Mouse (Mus musculus): ENCODE measurements around the gene Cd96. TPM values are rescaled to one million over a fixed set of nuclear protein-coding genes. Genes with fewer than 3 reads are reported as not detected.
"Not testable (repeated sequence)": the region's sequence is repeated elsewhere in the genome, so short reads cannot be mapped to it uniquely, and the experiment has no call there.

The Cd96 gene
- polyA plus RNA-seq (2015; fragmentation: Nextera tagmentation; extraction: Ambion mirVana): 0.07 and 0.11 TPM in 2 replicates

DNA sequence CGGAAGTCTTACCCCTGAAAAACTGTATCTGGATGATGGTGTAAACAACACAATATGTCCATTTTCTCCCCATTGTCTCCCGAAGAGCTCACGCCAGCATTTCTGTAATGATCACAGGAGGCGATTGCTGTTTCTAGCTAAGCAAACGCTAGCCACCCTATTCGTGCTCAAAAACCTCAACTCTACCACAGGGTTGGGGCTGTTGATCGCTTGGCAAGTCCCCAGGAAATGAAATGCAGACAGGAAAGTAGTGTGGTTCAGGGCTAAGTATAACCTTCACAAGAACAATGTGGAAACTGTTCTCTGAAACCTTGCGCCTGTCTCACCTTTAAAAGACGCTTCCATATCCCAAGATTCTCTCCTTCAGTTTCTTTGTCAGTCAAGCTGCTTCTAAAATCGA, at the start of gene Cd96:
Gene Cd96, minus strand, starts transcription at position 232 of the 400 bp plus-strand sequence.
- 0 out of 2 replicates have a peak within 1 kb of the TSS, but pooled peaks have one; percentile 9 for H3K4me2 ChIP-seq (ENCODE audit: low read depth, low read length)

DNA sequence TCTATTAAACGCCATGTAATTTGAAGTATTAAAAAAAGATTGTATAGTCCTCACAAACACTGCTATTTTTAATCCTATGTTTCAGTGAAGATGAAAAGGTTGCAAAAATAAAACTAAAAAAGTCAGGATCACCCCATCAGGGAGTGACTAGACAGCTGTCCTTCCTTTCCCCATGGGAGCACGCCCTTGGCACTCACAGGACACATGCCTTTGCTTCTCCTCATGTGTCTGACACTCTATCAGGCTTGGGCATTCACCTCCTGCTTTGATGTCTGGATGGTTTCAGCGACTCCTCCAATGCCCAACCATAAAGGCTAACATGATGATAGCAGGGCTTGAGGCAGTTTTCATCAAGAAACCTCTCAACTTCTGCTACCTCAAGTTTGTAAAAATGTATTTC, 46.9 kb upstream of the Cd96 start:
- ATAC-seq (ENCODE audit: low read depth): no peak
- Histone ChIP-seq H3K4me2 (ENCODE audit: low read depth, low read length) (no peak overlapping the region), H3K9ac (ENCODE audit: low read depth, low read length) (no peak overlapping the region), H3K36me3 (ENCODE audit: control insufficient read depth, insufficient read depth) (no peaks in the 10 kb centered on the region), H3K27me3 (ENCODE audit: control insufficient read depth, insufficient read depth, low read depth, low read length) (no peaks in the 10 kb centered on the region), H3K4me1 (ENCODE audit: control insufficient read depth, low read depth, low read length) (no peaks in the 10 kb centered on the region), H3K4me3 (ENCODE audit: low read depth, low read length) (no peak overlapping the region), H3K27ac (ENCODE audit: low read length) (no peak overlapping the region), H3K9me3 (replicated peaks; ENCODE audit: control insufficient read depth, low read length) (no peaks in the 10 kb centered on the region)
- 50% methylated on average over 3 of the region's 3 CpGs for WGBS (ENCODE audit: insufficient replicate concordance)

More for the DNA sequence above, at the start of gene Cd96:
- no peaks in the 10 kb centered on the region for H3K27me3 ChIP-seq (ENCODE audit: control insufficient read depth, insufficient read depth, low read depth, low read length)
- 29% methylated on average over 10 of the region's 10 CpGs for WGBS (ENCODE audit: insufficient replicate concordance)
- H3K9ac ChIP-seq (ENCODE audit: low read depth, low read length): no peak within 1 kb of the TSS
- H3K4me1 ChIP-seq (ENCODE audit: control insufficient read depth, low read depth, low read length): no peaks in the 10 kb centered on the region
- no peak within 1 kb of the TSS for H3K27ac ChIP-seq (ENCODE audit: low read length)
- H3K36me3 ChIP-seq (ENCODE audit: control insufficient read depth, insufficient read depth): no peaks in the 10 kb centered on the region
- no peaks in the 10 kb centered on the region for H3K9me3 ChIP-seq (replicated peaks; ENCODE audit: control insufficient read depth, low read length)
- no peak for ATAC-seq (ENCODE audit: low read depth)
- no peak within 1 kb of the TSS for H3K4me3 ChIP-seq (ENCODE audit: low read depth, low read length)

DNA sequence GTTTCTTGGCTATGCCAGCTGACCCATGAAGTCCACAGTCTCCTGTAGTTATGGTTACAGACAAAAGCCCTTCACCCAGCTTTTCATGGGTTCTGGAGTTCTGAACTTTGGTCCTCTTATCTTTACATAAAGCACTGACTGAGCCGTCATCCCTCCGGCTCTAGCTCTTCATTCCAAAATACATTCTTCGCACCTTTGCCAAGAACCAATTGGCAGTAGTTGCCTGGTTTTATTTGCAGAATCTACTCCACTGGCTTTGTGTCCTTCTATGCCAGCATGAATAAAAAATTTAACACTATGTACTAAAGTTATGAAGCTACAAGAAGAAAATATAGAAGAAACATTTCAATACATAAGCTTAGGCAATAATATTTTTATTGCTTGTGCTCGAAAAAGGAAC, 45.3 kb upstream of the Cd96 start:
- no peak for ATAC-seq (ENCODE audit: low read depth)
- no peak overlapping the region for H3K27ac ChIP-seq (ENCODE audit: low read length)

DNA sequence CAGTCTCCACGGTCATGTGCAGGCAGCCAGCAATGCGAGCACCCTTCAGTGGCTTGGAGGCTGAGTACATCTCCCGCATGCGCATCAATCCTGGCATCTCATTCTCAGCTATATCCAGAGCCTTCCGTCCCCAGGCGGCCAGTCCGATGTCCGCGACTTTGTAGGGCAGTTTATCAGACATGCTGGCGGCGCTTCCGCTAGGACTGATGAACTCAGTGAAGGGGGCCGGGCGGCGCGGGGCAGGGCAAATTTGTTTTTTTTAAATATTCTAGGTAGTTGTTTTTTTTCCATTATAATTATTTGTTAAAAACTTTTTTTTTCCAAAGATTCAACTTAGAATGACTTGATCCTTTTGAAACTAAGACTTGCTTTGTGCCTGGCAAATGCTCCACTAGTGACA, 34.8 kb upstream of the Cd96 start, which contains the start of gene Gm4737:
Gene Gm4737, minus strand, starts transcription at position 246 of the 400 bp plus-strand sequence.
- not testable (repeated sequence) for H3K36me3 ChIP-seq (ENCODE audit: control insufficient read depth, insufficient read depth); H3K9me3 ChIP-seq (replicated peaks; ENCODE audit: control insufficient read depth, low read length); H3K27ac ChIP-seq (ENCODE audit: low read length); ATAC-seq (ENCODE audit: low read depth); H3K4me2 ChIP-seq (ENCODE audit: low read depth, low read length); H3K4me3 ChIP-seq (ENCODE audit: low read depth, low read length); H3K9ac ChIP-seq (ENCODE audit: low read depth, low read length); H3K27me3 ChIP-seq (ENCODE audit: control insufficient read depth, insufficient read depth, low read depth, low read length); H3K4me1 ChIP-seq (ENCODE audit: control insufficient read depth, low read depth, low read length)
- WGBS (ENCODE audit: insufficient replicate concordance): 85% methylated on average over 8 of the region's 16 CpGs

More for the DNA sequence above, 45.3 kb upstream of the Cd96 start:
- no peaks in the 10 kb centered on the region for H3K9me3 ChIP-seq (replicated peaks; ENCODE audit: control insufficient read depth, low read length)
- H3K9ac ChIP-seq (ENCODE audit: low read depth, low read length): no peak overlapping the region
- no peak overlapping the region for H3K4me2 ChIP-seq (ENCODE audit: low read depth, low read length)
- no peak overlapping the region for H3K4me3 ChIP-seq (ENCODE audit: low read depth, low read length)
- H3K4me1 ChIP-seq (ENCODE audit: control insufficient read depth, low read depth, low read length): no peaks in the 10 kb centered on the region
- 64% methylated on average over 4 of the region's 4 CpGs for WGBS (ENCODE audit: insufficient replicate concordance)
- H3K27me3 ChIP-seq (ENCODE audit: control insufficient read depth, insufficient read depth, low read depth, low read length): no peaks in the 10 kb centered on the region
- no peaks in the 10 kb centered on the region for H3K36me3 ChIP-seq (ENCODE audit: control insufficient read depth, insufficient read depth)

DNA sequence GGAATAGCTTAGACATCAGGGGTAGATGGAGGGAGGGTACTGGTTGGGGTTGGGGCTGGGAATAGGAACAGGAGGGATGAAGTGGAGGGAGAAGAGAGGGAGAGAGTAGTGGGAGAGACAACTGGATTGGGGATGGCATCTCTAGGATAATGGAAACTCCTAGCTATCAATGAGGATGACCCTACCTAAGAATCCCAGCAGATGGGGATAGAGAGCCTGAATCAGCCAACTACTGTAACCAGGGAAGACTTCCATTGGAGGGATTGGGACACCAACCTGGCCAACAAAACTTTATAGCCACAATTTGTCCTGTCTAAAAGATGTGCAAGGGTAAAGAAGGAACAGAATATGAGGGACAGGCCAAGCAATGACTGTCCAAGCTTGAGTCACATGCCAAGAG, 31.1 kb upstream of the Cd96 start:
- ATAC-seq (ENCODE audit: low read depth): no peak
- no peak overlapping the region for H3K4me2 ChIP-seq (ENCODE audit: low read depth, low read length)

DNA sequence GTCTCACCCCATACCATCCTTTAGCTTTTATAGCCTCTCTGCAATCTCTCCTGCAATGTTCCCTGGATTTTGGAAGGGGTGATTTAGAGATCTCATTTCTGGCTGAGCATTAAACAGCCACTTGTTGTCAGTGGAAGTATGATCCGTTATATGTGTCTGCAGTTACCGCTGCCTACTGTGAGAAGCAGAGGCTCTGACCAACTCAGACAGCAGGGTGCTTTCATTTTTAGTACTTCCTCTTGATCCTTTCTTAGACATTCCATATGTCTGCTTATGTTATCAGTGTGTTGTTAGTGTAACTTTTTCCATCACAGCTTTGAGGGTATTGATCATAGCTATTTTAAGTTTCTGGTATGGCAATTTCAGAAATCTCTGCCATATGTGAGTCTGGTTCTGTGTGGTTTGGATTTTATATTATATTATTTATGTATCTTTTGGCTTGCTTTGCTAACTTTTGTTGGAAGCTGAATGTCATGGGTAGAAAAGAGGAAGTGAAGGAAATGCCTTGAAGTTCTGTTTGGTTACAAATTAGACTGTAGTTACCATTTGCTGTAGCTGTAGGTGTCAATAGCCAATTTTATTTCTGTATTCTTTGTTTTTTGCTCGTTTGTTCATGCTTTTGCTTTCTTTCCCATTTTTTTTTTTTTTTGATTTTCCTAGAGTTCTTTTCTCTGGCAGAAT, 28.8 kb upstream of the Cd96 start:
- H3K4me2 ChIP-seq (ENCODE audit: low read depth, low read length): no peak overlapping the region
- H3K9me3 ChIP-seq (replicated peaks; ENCODE audit: control insufficient read depth, low read length): no peaks in the 10 kb centered on the region
- no peak for ATAC-seq (ENCODE audit: low read depth)
- H3K4me3 ChIP-seq (ENCODE audit: low read depth, low read length): no peak overlapping the region
- no peaks in the 10 kb centered on the region for H3K27me3 ChIP-seq (ENCODE audit: control insufficient read depth, insufficient read depth, low read depth, low read length)
- no peaks in the 10 kb centered on the region for H3K36me3 ChIP-seq (ENCODE audit: control insufficient read depth, insufficient read depth)
- WGBS (ENCODE audit: insufficient replicate concordance): 34% methylated on average over 3 of the region's 3 CpGs
- no peak overlapping the region for H3K9ac ChIP-seq (ENCODE audit: low read depth, low read length)
- H3K4me1 ChIP-seq (ENCODE audit: control insufficient read depth, low read depth, low read length): no peaks in the 10 kb centered on the region
- H3K27ac ChIP-seq (ENCODE audit: low read length): no peak overlapping the region

More for the DNA sequence above, 31.1 kb upstream of the Cd96 start:
- H3K4me3 ChIP-seq (ENCODE audit: low read depth, low read length): no peak overlapping the region
- no peaks in the 10 kb centered on the region for H3K9me3 ChIP-seq (replicated peaks; ENCODE audit: control insufficient read depth, low read length)
- no peaks in the 10 kb centered on the region for H3K4me1 ChIP-seq (ENCODE audit: control insufficient read depth, low read depth, low read length)
- H3K27ac ChIP-seq (ENCODE audit: low read length): no peak overlapping the region
- H3K9ac ChIP-seq (ENCODE audit: low read depth, low read length): no peak overlapping the region
- no peaks in the 10 kb centered on the region for H3K27me3 ChIP-seq (ENCODE audit: control insufficient read depth, insufficient read depth, low read depth, low read length)
- H3K36me3 ChIP-seq (ENCODE audit: control insufficient read depth, insufficient read depth): no peaks in the 10 kb centered on the region

DNA sequence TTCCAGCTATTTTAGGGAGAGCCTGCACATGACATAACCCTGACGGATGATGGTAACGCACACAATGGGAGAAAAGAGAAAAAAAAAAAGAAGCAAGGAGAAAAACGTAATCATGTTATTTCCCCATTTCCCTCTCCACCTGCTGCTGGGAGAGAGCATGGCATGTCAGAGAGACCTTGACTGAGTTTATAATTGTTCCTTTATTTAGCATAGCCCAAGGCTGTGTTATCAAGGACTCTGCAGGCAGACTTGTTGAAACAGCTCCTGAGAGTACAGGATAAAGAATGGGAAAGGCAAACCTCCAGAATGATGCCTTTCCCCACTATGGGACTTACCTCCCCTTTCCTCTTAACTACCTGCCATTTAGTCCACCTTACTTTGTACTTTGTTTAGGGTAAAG, 26.9 kb upstream of the Cd96 start:
- H3K9ac ChIP-seq (ENCODE audit: low read depth, low read length): no peak overlapping the region
- no peaks in the 10 kb centered on the region for H3K4me1 ChIP-seq (ENCODE audit: control insufficient read depth, low read depth, low read length)
- H3K4me2 ChIP-seq (ENCODE audit: low read depth, low read length): no peak overlapping the region
- no peak overlapping the region for H3K27ac ChIP-seq (ENCODE audit: low read length)
- ATAC-seq (ENCODE audit: low read depth): no peak
- H3K27me3 ChIP-seq (ENCODE audit: control insufficient read depth, insufficient read depth, low read depth, low read length): no peaks in the 10 kb centered on the region
- WGBS (ENCODE audit: insufficient replicate concordance): 55% methylated on average over 3 of the region's 3 CpGs
- no peaks in the 10 kb centered on the region for H3K9me3 ChIP-seq (replicated peaks; ENCODE audit: control insufficient read depth, low read length)
- H3K4me3 ChIP-seq (ENCODE audit: low read depth, low read length): no peak overlapping the region
- H3K36me3 ChIP-seq (ENCODE audit: control insufficient read depth, insufficient read depth): no peaks in the 10 kb centered on the region

DNA sequence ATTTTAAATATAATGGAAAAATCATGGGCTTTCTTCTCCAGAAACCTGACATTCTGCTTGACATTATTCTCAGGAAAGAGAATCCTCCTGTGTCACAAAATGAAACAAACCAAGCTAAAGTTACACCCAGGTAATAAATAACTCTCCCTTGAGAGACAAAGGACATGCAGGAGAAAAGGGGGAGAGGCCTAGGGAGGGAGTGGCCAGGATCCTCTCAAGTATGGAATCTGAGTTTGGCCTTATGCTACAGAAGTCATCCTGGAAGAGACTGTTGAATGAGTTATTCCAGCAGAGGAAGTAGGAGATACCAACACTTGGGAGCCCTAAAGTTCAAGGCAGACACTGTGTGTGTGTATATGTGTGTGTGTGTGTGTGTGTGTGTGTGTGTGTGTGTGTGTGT, 2.2 kb upstream of the Cd96 start:
- H3K27me3 ChIP-seq (ENCODE audit: control insufficient read depth, insufficient read depth, low read depth, low read length): no peaks in the 10 kb centered on the region
- H3K4me3 ChIP-seq (ENCODE audit: low read depth, low read length): no peak overlapping the region
- no peak for ATAC-seq (ENCODE audit: low read depth)
- no peak overlapping the region for H3K27ac ChIP-seq (ENCODE audit: low read length)
- no peak overlapping the region for H3K4me2 ChIP-seq (ENCODE audit: low read depth, low read length)
- no peaks in the 10 kb centered on the region for H3K4me1 ChIP-seq (ENCODE audit: control insufficient read depth, low read depth, low read length)
- H3K9me3 ChIP-seq (replicated peaks; ENCODE audit: control insufficient read depth, low read length): no peaks in the 10 kb centered on the region
- H3K9ac ChIP-seq (ENCODE audit: low read depth, low read length): no peak overlapping the region
- no peaks in the 10 kb centered on the region for H3K36me3 ChIP-seq (ENCODE audit: control insufficient read depth, insufficient read depth)

DNA sequence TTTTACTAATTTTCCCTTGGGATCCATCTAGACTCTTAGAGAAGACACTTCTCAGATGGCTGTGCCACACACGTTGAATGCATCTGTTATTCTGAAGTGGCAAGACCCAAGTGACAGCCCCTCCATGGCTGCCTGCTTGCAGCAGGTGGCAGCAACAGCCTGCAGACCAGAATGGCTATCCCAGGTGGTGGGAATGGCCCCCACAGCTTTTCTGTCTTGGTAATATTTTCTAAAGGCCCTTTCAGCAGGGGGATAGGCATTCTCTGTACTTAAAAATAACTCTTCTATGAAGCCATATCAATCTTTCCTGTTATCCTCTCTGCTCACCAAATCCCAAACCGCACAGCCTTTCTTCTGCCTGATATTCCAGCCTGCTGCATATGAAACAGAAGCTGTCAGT, 1.4 kb upstream of the Cd96 start:
- Histone ChIP-seq H3K9ac (ENCODE audit: low read depth, low read length) (no peak overlapping the region), H3K4me1 (ENCODE audit: control insufficient read depth, low read depth, low read length) (no peaks in the 10 kb centered on the region), H3K4me2 (ENCODE audit: low read depth, low read length) (no peak overlapping the region), H3K27me3 (ENCODE audit: control insufficient read depth, insufficient read depth, low read depth, low read length) (no peaks in the 10 kb centered on the region), H3K36me3 (ENCODE audit: control insufficient read depth, insufficient read depth) (no peaks in the 10 kb centered on the region), H3K9me3 (replicated peaks; ENCODE audit: control insufficient read depth, low read length) (no peaks in the 10 kb centered on the region), H3K27ac (ENCODE audit: low read length) (no peak overlapping the region), H3K4me3 (ENCODE audit: low read depth, low read length) (no peak overlapping the region)
- ATAC-seq (ENCODE audit: low read depth): no peak
- 45% methylated on average over 2 of the region's 2 CpGs for whole genome bisulfite sequencing (ENCODE audit: insufficient replicate concordance)
